Mouse (Mus musculus) left cerebral cortex, adult 18-20 months (tissue): ENCODE measurements around the gene Nsd2. TPM values are rescaled to one million over a fixed set of nuclear protein-coding genes. Genes with fewer than 3 reads are reported as not detected.
A peak's percentile ranks its signal among the peaks of the same experiment; 100 is the strongest.
"Not testable (repeated sequence)": the region's sequence is repeated elsewhere in the genome, so short reads cannot be mapped to it uniquely, and the experiment has no call there.

Source experiments
- DNase-seq, 2 experiments: peaks; one replicate each; pipeline ENCODE4 v3.0.0; 2021 to 2022; ENCODE audit warnings: low spot score in 2 of 2, mixed read lengths in 1 of 2
- microRNA-seq, 2 experiments: library from miRNA; unstranded; fragments of <30 nt; microRNA quantifications; one replicate each; pipeline ENCODE4 v1.2.0; 2021
- total RNA-seq, 2 experiments: library from RNA; stranded (reverse); gene quantifications; 2 replicates each; pipeline ENCODE4 v1.2.3; 2021

Nsd2 gene
- total RNA-seq, 2 experiments from 2014 or later, result 153 to 164 TPM

DNA sequence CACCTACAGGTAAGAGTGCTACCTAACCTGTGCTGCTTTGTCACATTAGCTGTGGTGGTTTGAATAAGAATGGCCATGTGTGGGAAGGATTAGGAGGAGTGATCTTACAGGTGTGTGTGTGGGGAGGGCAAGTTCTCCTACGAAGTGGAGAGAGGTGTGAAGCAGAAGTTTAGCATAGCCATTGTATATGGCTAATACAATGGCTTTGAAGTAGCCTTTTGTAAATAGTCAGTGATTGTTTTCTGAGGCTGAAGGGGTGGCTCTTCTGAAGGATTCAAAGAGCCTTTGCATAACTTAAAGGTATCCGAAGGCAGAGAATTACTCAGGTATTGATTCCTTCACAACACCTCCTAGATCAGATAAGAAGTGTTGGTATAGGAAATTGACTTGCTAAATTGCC lies 102.0 kb downstream of the Nsd2 start:
- no peak for DNase-seq

DNA sequence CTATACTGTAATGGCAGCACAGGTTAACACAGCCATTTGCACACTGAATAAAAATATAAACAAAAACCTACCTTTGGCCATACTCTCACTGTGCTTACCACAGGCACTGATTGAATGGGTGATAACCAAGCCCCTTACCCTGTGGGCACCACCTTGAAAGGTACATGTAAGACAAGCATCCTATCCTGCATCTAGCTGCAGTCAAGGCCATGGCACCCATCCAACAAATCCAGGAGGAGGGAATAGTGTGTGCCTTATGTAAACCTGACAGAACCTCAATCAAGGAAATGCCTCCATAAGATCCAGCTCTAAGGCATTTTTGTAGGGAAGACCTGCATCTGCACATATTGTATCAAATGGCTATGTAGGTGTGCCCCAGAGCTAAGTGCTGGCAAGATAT lies 105.6 kb downstream of the Nsd2 start:
- DNase-seq, result no peak

DNA sequence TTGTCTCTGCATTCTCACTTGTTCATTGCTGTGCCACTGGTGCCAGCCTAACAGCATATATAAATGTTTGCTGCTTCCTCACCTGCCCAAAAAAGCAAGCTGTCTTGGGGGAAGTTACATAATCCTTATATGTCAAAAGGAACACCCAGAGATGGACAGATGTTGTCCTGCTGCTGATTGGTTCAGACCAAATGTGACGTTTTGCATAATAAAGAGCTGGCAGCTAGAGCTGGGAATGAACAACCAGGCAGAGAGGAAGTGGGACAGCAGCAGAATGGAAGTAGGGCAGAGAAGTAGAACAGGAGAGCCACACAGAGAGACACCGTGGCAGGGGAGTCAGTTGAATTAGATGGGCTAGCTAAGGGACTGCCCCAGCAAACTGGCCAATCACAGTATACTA lies 111.9 kb downstream of the Nsd2 start:
- DNase-seq, result peak in 1 of 2 experiments; percentile 13

DNA sequence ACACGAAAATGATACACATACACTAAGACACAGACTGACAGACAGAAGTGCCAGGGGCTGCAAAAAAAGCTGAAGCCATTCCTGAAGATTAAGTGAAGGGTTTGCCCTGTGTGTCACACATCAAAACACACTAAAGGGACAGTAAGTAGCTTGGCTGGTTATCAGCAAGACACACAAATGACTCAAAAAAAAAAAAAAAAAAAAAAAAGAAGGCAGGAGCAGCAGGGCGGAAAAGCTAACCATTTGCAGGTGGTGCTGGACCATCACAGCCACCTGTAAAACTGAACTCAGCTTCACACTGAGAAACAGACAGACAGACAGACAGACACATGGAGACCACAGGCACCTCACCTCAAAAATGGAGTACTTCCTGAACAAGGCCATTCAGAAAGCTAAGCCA lies 113.6 kb downstream of the Nsd2 start:
- DNase-seq, result no peak

DNA sequence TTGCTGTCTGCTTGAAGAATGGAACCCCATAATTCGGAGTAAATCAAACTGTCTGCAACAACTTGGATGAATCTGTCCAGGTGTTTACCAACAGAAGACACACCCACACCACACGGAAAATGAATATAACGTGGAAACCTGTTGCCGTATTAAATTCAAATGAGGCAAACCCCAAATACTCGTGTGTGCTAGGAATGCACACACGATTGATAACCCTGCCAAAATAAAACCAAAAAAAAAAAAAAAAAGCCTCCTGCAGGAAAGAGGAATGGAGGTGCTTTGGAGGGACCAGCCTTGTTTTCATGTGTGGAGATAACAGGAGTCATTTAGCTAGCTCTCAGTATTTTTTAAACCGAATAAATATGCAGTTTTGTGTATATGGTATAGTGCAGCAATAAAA lies 114.4 kb downstream of the Nsd2 start:
- no peak for DNase-seq

DNA sequence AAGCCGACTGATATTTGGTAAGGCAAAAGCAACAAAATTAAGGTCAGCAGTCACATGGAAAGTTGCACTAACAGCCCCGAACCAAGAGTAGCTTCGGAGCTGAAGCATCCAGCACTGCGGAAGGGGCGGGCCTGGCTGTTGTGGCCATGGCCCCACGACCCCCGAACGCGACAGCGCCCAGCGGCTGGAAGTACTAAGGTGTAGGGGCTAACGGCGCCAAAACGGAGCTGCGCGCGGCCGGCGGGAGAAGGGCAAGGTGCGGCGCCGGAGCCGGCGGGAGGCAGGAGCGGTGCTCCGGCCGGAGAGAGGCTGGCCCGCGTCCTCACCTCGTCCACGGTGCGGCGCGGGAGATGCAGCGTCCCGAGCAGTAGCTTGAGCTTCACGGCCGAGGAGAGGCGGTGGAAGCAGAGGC lies 115.2 kb downstream of the Nsd2 start:
- DNase-seq, result no peak

DNA sequence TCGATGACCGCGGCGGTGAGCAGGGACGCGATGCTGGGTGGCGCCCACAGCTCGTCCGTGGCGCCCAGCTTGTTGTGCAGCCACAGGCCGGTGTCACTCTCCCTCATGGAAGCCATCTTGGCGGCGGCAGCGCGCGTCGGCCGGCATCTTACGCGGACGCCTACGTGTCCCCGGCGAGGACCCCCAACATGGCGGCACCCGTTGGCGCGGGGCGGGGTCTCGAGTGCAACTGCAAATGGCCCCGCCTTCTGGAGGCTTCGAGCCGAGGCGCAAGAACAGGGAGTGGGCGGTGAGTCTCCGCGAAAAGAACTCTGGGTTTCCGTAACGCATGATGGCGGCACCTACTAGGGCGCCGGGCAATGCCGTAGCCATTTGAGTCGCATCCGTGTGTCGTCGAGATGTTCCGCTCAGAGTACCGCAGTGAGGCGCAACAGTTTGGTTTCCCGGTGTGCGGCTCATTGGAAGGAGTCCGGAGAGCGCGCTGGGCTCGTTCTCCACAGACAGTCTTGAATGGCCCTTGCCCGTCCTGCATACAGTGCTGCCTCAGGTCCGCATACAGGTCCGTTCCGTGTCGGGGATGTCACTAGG lies 115.7 kb downstream of the Nsd2 start, which contains the start of gene Nelfa:
Gene Nelfa, minus strand, starts transcription at position 294 of the 588 bp plus-strand sequence.
- peak; percentile 99 for DNase-seq

DNA sequence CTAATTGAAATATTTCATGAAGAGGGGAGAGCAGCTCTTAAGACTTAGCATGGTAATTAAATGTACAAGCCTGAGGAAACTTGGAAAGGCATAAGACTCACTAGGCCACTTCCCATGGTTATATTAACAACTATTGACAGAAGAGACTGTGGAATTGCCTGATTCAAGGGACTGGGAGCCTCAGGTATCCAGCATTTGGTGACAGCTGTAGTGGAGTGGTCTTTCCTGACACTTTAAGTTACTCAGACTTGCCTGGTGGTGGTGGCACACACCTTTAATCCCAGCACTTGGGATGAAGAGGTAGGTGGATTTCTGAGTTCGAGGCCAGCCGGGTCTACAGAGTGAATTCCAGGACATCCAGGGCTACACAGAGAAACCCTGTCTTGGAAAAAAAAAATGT lies 116.7 kb downstream of the Nsd2 start:
- no peak for DNase-seq

DNA sequence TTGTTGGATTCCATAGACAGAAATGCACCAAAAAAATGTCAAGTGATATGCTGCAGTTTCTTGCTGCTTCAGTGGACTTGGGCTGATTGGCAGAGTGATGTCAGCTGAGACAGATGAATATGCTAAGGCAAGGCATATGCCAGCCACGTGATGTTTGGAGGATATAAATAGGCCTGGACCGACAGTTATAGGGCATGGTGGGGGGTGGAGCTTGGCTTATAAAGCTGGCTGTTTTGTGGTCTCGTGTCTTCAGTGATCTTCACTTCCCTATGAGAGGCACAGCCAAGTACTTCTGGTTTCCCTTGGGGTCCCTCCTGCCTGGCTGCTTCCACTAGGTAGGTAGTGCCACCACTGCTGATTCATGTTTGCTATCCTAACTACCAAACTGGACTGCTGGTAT lies 117.9 kb downstream of the Nsd2 start:
- no peak for DNase-seq

DNA sequence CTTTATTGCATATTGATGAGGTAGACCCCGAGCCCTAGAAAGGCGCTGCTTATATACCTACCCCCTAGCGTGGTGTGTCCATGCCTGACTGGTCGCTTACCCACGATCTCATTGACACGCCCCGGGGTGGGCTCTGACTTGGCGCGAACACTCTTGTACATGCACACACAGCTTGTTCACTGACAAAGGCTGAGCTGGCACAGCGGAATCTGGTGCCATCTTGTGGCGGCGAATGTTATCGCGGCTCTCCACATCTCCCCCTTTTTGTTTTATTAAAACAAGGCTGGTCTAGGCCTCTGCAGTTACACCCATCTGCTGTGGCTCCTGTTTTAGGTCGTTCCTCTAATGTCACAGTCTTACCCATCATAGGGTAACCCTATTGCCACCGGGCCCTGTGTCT lies 126.5 kb downstream of the Nsd2 start:
- DNase-seq, result not testable (repeated sequence)

Small RNA genes within 50 kb of the gene (microRNA-seq; reads per million reads assigned to microRNA genes)
- 0.85 to 2.0 reads per million in 2 experiments for gene Mir7024

Other genes with a start within 250 kb of the Nsd2 start
- gene Fam53a, start 191.1 kb upstream of the Nsd2 start, total RNA-seq, result 10 to 100 TPM; 21.8 to 24.2 TPM
- gene Gm9903, start 190.8 kb upstream of the Nsd2 start, total RNA-seq, result 1 to 10 TPM in 1 of 2 experiments, under 1 TPM in 1; 0.67 to 1.1 TPM
- 10 to 100 TPM; 26.1 to 28.3 TPM for gene Slbp, start 168.2 kb upstream of the Nsd2 start, total RNA-seq
- gene Tacc3, start 162.6 kb upstream of the Nsd2 start, total RNA-seq, result 1 to 10 TPM; 4.2 to 6.5 TPM
- 10 to 100 TPM; 26.8 to 28.0 TPM for gene Tmem129, start 162.3 kb upstream of the Nsd2 start, total RNA-seq
- gene Fgfr3, start 99.1 kb upstream of the Nsd2 start, total RNA-seq, result 100 to 1,000 TPM; 104 to 116 TPM
- 100 to 1,000 TPM in 1 of 2 experiments, 10 to 100 TPM in 1; 97.9 to 104 TPM for gene Letm1, start 37.9 kb upstream of the Nsd2 start, total RNA-seq
- 10 to 100 TPM; 20.9 to 23.0 TPM for gene Nelfa, start 115.7 kb downstream of the Nsd2 start, total RNA-seq
- 10 to 100 TPM; 81.6 to 83.0 TPM for gene Gm1673, start 162.7 kb downstream of the Nsd2 start, total RNA-seq
- gene Nat8l, start 175.3 kb downstream of the Nsd2 start, total RNA-seq, result 100 to 1,000 TPM; 208 to 236 TPM